Mouse (Mus musculus) ovary, postnatal 10 days (tissue): ENCODE measurements around the gene Gm20388.
A peak's percentile ranks its signal among the peaks of the same experiment; 100 is the strongest.
"Not testable (repeated sequence)": the region's sequence is repeated elsewhere in the genome, so short reads cannot be mapped to it uniquely, and the experiment has no call there.

ENCODE experiments used
- DNase-seq: peaks from one replicate; pipeline ENCODE4 v3.0.0; 2022; ENCODE audit warnings: low spot score

The Gm20388 gene

GRCm38 (mm10) chr8:123978166-123978838 is 4067.7 kb downstream of the Gm20388 start:
- DNase-seq: no peak

- DNase-seq: no peak
Measured at GRCm38 (mm10) chr8:123978926-123979325, 4068.3 kb downstream of the Gm20388 start.

- DNase-seq: no peak
Measured at GRCm38 (mm10) chr8:123980239-123980638, 4069.6 kb downstream of the Gm20388 start.

- DNase-seq: no peak
Measured at GRCm38 (mm10) chr8:123981674-123982073, 4071.0 kb downstream of the Gm20388 start.

- DNase-seq: peak; percentile 7
Measured at GRCm38 (mm10) chr8:123982291-123982793, 4071.7 kb downstream of the Gm20388 start.

- peak; percentile 84 for DNase-seq
Measured at GRCm38 (mm10) chr8:123982826-123983400, 4072.3 kb downstream of the Gm20388 start, which contains the start of gene Abcb10. Abcb10 (minus strand) TSS chr8:123983122.

GRCm38 (mm10) chr8:123988605-123989038 is 4078.0 kb downstream of the Gm20388 start:
- DNase-seq: no peak

GRCm38 (mm10) chr8:123989128-123989527 is 4078.5 kb downstream of the Gm20388 start:
- DNase-seq: no peak

- DNase-seq: no peak
Measured at GRCm38 (mm10) chr8:123990277-123991049, 4079.8 kb downstream of the Gm20388 start.

- no peak for DNase-seq
Measured at GRCm38 (mm10) chr8:123992587-123992986, 4081.9 kb downstream of the Gm20388 start.

GRCm38 (mm10) chr8:123993597-123993996 is 4083.0 kb downstream of the Gm20388 start:
- no peak for DNase-seq

GRCm38 (mm10) chr8:123993997-123994396 is 4083.4 kb downstream of the Gm20388 start:
- DNase-seq: no peak

GRCm38 (mm10) chr8:123999568-123999967 is 4088.9 kb downstream of the Gm20388 start:
- DNase-seq: no peak

- DNase-seq: no peak
Measured at GRCm38 (mm10) chr8:124002546-124003108, 4092.0 kb downstream of the Gm20388 start.

- DNase-seq: no peak
Measured at GRCm38 (mm10) chr8:124007829-124008228, 4097.2 kb downstream of the Gm20388 start.

- no peak for DNase-seq
Measured at GRCm38 (mm10) chr8:124011580-124011979, 4100.9 kb downstream of the Gm20388 start.

- no peak for DNase-seq
Measured at GRCm38 (mm10) chr8:124011989-124012586, 4101.4 kb downstream of the Gm20388 start.

- not testable (repeated sequence) for DNase-seq
Measured at GRCm38 (mm10) chr8:124014299-124014698, 4103.7 kb downstream of the Gm20388 start.

GRCm38 (mm10) chr8:124014751-124015150 is 4104.1 kb downstream of the Gm20388 start:
- no peak for DNase-seq

- peak; percentile 2 for DNase-seq
Measured at GRCm38 (mm10) chr8:124019782-124020181, 4109.1 kb downstream of the Gm20388 start.

- peak; percentile 24 for DNase-seq
Measured at GRCm38 (mm10) chr8:124020439-124021236, 4110.0 kb downstream of the Gm20388 start.
